Mouse (Mus musculus) G1E-ER4 (cell line): ENCODE results near the gene Terb1. TPM values are rescaled to one million over a fixed set of nuclear protein-coding genes. Genes with fewer than 3 reads are reported as not detected.

Source experiments
- GATA1 ChIP-seq: IDR thresholded peaks from one replicate; pipeline ENCODE4 v1.8.0; 2012; ENCODE audit warnings: low read length, inconsistent platforms
- polyA plus RNA-seq: library from polyadenylated mRNA; stranded (reverse); fragments of >175 nt; gene quantifications from 2 replicates; pipeline ENCODE4 v1.2.3, GENCODE M21; 2012

Terb1 gene
- polyA plus RNA-seq, 1 experiment: not detected

DNA sequence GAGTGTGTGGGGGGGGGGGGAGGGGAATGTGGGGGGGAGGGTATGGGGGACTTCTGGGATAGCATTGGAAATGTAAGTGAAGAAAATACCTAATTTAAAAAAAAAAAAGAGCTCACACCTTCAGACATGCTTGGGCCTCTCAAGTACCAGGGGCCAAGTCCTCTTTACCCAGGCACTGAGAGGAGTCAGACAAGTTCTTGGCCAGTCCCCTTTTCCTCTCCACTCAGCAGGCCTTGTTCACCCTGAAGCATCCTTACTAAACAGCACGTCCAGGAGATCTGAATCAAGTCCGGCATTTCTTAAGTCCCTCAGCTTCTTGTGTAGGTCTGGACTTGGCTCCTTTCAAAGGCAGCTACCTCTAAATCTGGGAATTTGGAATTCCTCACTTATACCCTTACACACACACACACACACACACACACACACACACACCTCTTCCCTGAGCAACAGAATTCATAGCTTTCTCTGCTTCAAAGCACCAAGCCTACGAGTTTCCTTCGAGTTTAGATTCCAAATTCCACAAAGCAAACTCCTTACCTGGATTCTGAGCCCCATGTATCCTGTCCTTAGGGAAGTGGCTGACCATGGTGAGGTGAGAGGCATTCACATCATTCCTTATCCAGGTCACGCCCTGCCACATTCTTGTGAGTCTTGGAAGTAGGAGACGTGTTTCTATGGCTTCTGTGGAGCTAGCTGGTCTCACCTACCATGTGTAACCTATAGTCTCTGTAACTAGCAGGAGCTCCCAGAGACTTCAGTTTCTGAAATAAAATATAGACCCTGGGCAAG, 103.2 kb downstream of the Terb1 start:
- TF ChIP-seq GATA1: no peak

DNA sequence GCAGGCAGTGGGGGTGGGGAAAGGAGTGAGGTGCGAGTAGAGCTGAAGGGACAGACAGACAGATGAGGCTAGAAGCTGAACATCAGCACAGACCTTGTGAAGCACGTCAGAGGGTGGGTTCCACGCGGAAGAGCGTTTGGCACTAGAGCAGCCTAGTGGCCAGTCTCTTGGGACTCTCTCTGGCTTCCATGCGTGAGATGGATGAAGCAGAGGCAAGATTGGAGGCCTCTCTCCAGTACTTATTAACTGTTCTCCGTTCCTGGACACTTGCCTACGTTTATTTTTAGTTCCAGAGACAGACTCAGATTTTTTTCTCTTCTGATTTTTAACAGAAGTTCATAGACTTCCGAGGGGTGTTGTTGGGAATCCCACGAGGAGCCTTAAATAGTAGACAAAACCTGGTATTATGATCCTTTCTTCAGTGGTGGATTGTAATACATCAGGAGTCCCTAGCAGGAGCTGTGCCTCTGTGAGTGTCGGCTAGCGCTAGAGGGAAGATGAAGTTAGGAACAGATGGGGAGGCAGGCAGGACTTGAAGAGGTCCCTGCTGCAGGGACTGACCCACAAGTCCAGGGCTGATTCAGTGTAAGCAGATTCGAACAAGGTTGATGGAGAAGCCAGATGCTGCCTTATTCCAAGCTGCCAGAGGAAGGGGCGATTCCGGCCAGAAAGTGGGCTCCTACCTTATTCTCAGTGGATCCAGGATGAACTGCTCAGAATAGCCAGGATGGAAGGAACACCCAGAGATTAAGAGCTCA, 104.1 kb downstream of the Terb1 start:
- no peak for TF ChIP-seq GATA1

DNA sequence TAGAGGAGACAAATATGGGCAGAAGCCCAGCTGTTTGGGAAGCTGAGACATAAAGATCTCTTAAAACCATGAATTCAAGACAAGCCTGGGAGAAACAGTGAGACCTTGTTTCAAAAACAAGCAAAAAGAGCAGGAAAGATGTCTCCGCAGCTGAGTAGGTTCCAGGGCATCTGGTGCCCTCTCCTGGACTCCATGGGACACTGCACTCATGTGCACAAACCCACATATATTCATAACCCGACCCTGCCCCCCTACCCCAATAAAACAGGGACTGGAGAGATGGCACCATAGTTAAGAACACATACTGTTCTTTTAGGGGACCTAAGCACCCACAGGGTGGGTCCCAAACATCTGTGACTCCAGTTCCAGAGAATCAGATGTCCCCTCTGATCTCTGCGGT, 106.1 kb downstream of the Terb1 start:
- no peak for TF ChIP-seq GATA1

Other genes with a start within 250 kb of the Terb1 start
- not detected in 2 replicates for gene Cmtm2a, start 216.7 kb downstream of the Terb1 start, polyA plus RNA-seq
- gene Gm45711, start 199.8 kb downstream of the Terb1 start, polyA plus RNA-seq: not detected in 2 replicates
- gene Cmtm1, start 199.8 kb downstream of the Terb1 start, polyA plus RNA-seq: not detected in 2 replicates
- gene Gm11020, start 188.3 kb downstream of the Terb1 start, polyA plus RNA-seq: not detected in 2 replicates
- not detected in 2 replicates for gene Cmtm2b, start 187.7 kb downstream of the Terb1 start, polyA plus RNA-seq
- not detected in 2 replicates for gene Cmtm3, start 170.5 kb downstream of the Terb1 start, polyA plus RNA-seq
- not detected in 2 replicates for gene Cmtm4, start 114.1 kb downstream of the Terb1 start, polyA plus RNA-seq
- gene Dync1li2, start 66.9 kb downstream of the Terb1 start, polyA plus RNA-seq: 22.0 and 28.3 TPM in 2 replicates
- 5.5 and 8.9 TPM in 2 replicates for gene Nae1, start 24.7 kb upstream of the Terb1 start, polyA plus RNA-seq
- 0.10 and 0.36 TPM in 2 replicates for gene Car7, start 24.8 kb upstream of the Terb1 start, polyA plus RNA-seq
- 4.0 and 4.6 TPM in 2 replicates for gene Pdp2, start 81.5 kb upstream of the Terb1 start, polyA plus RNA-seq
- gene Cdh16, start 114.5 kb upstream of the Terb1 start, polyA plus RNA-seq: not detected in 2 replicates
- 2.5 and 3.1 TPM in 2 replicates for gene Rrad, start 121.4 kb upstream of the Terb1 start, polyA plus RNA-seq
- 64.0 and 88.1 TPM in 2 replicates for gene Ciao2b, start 132.1 kb upstream of the Terb1 start, polyA plus RNA-seq
- gene Ces2a, start 224.1 kb upstream of the Terb1 start, polyA plus RNA-seq: not detected in 2 replicates